9 mouse cellular contexts compared by ENCODE assay signal in genomic region chr12:33424329-33424728, GRCm38 (mm10). TPM values are rescaled to one million over a fixed set of nuclear protein-coding genes. Genes with fewer than 3 reads are reported as not detected.
DNase-seq lines count a peak whose midpoint lies in the region; ATAC-seq and TF ChIP-seq lines count a peak whose summit lies in the region.
"Had no signal": no experiment of that assay in that cellular context is flagged by ENCODE, and none has a peak within 500 bp of the region (broad histone marks: within the 10 kb centered on the region; RNA-seq: fewer than 3 reads in every experiment).

No protein-coding gene starts in this region.

- no peaks in the 10 kb centered on the region for H3K9me3 ChIP-seq in kidney, embryonic 16.5 days (ENCODE audit: low read length)
- no peaks in the 10 kb centered on the region for H3K9me3 ChIP-seq in forebrain, embryonic 14.5 days (replicated peaks; ENCODE audit: control insufficient read depth, low read length)
- H3K9me3 ChIP-seq: embryonic facial prominence, embryonic 13.5 days had no signal

- WGBS in kidney, adult 2 months = 28% methylated on average over 3 of the region's 3 CpGs
- WGBS in kidney, embryonic 16.5 days = 28% methylated on average over 3 of the region's 3 CpGs
- 27% methylated on average over 3 of the region's 3 CpGs for WGBS in forebrain, embryonic 14.5 days

- no peaks in the 10 kb centered on the region for H3K4me1 ChIP-seq in kidney, adult 2 months (ENCODE audit: control insufficient read depth, insufficient read depth, low read length)
- H3K4me1 ChIP-seq in kidney, embryonic 16.5 days (ENCODE audit: insufficient read depth, low read length) = no peaks in the 10 kb centered on the region
- H3K4me1 ChIP-seq in forebrain, embryonic 14.5 days (ENCODE audit: control insufficient read depth, insufficient read depth, low read length) = no peaks in the 10 kb centered on the region
- H3K4me1 ChIP-seq: embryonic facial prominence, embryonic 13.5 days had no signal

- peak; percentile 46 for DNase-seq in kidney, adult 2 months
- peak; percentile 80 for DNase-seq in ZHBTc4 (ENCODE audit: low read depth, low spot score)
- peak; percentile 72 for DNase-seq in forebrain, embryonic 14.5 days (ENCODE audit: low spot score)
- DNase-seq in layer of hippocampus, adult 11-12 months (ENCODE audit: low spot score) = peak; percentile 77
- DNase-seq in lung, postnatal 14 days = peak; percentile 56
- DNase-seq in right cerebral cortex, postnatal 14 days = peak; percentile 54
- DNase-seq in urinary bladder, postnatal 25 days (ENCODE audit: low spot score) = no peak

- no peak overlapping the region for H3K9ac ChIP-seq in kidney, embryonic 16.5 days (replicated peaks; ENCODE audit: low read length)
- no peak overlapping the region for H3K9ac ChIP-seq in forebrain, embryonic 14.5 days (ENCODE audit: low read length)
- H3K9ac ChIP-seq: embryonic facial prominence, embryonic 13.5 days had no signal

- no peak overlapping the region for H3K27ac ChIP-seq in kidney, adult 2 months (ENCODE audit: insufficient read depth, low read depth, low read length)
- H3K27ac ChIP-seq in kidney, embryonic 16.5 days (ENCODE audit: low read length) = no peak overlapping the region
- no peak overlapping the region for H3K27ac ChIP-seq in forebrain, embryonic 14.5 days (ENCODE audit: low read depth, low read length)
- H3K27ac ChIP-seq: embryonic facial prominence, embryonic 13.5 days had no signal

- peak; percentile 79 for TF ChIP-seq CTCF in kidney, adult 2 months (conservative IDR thresholded peaks at IDR 0.05; ENCODE audit: insufficient read depth, insufficient read length, low read depth, low read length)

- no peaks in the 10 kb centered on the region; the same call in 1 of the 2 replicates for H3K27me3 ChIP-seq in kidney, adult 2 months (replicated peaks; ENCODE audit: control insufficient read depth, insufficient read depth, low read length)
- 0 out of 2 replicates have a peak, but pooled peaks cover 4% of the 10 kb centered on the region for H3K27me3 ChIP-seq in kidney, embryonic 16.5 days (ENCODE audit: insufficient read depth, low read length)
- H3K27me3 ChIP-seq in forebrain, embryonic 14.5 days (replicated peaks; ENCODE audit: control insufficient read depth, insufficient read depth, low read length) = no peaks in the 10 kb centered on the region

- no peaks in the 10 kb centered on the region for H3K36me3 ChIP-seq in kidney, adult 2 months (ENCODE audit: control insufficient read depth, insufficient read depth, low read length)
- H3K36me3 ChIP-seq in kidney, embryonic 16.5 days (ENCODE audit: insufficient read depth, low read length) = no peaks in the 10 kb centered on the region
- H3K36me3 ChIP-seq in forebrain, embryonic 14.5 days (ENCODE audit: control insufficient read depth, insufficient read depth, low read length) = no peaks in the 10 kb centered on the region
- H3K36me3 ChIP-seq: embryonic facial prominence, embryonic 13.5 days had no signal

- H3K4me2 ChIP-seq in kidney, embryonic 16.5 days (replicated peaks; ENCODE audit: low read depth, low read length) = no peak overlapping the region
- no peak overlapping the region for H3K4me2 ChIP-seq in forebrain, embryonic 14.5 days (ENCODE audit: low read length)
- H3K4me2 ChIP-seq: embryonic facial prominence, embryonic 13.5 days had no signal

- no peak for TF ChIP-seq POLR2A in kidney, adult 2 months (IDR thresholded peaks at IDR 0.05; ENCODE audit: low read depth, low read length)

- no peak for ATAC-seq in kidney, embryonic 16.5 days (ENCODE audit: low FRiP score, low TSS enrichment)
- ATAC-seq in forebrain, embryonic 14.5 days = peak; percentile 33; the same call in 1 of the 2 replicates

- no peak overlapping the region for H3K4me3 ChIP-seq in kidney, adult 2 months (ENCODE audit: insufficient read depth, low read depth, low read length)
- no peak overlapping the region for H3K4me3 ChIP-seq in kidney, embryonic 16.5 days (ENCODE audit: low read length)
- no peak overlapping the region for H3K4me3 ChIP-seq in forebrain, embryonic 14.5 days (ENCODE audit: low read depth, low read length)
- H3K4me3 ChIP-seq: embryonic facial prominence, embryonic 13.5 days had no signal

RNA-seq across cellular contexts. Expression of gene Twistnb, which starts 5.1 kb away (rescaled TPM):
- 12.7 and 19.9 TPM in 2 replicates for polyA plus RNA-seq in kidney, adult 2 months (2012; rRNA removed)
- polyA plus RNA-seq in kidney, embryonic 16.5 days (2015; fragmentation: Nextera tagmentation; extraction: Ambion mirVana) = 57.6 and 59.5 TPM in 2 replicates
- polyA plus RNA-seq in forebrain, embryonic 14.5 days (2014; fragmentation: Nextera tagmentation; extraction: Ambion mirVana) = 48.2 and 50.1 TPM in 2 replicates

RNA-seq across cellular contexts. Expression of gene Efcab10, which starts 29.7 kb away (rescaled TPM):
- 0.17 TPM in 1 of 2 replicates, not detected in the other for polyA plus RNA-seq in kidney, adult 2 months (2012; rRNA removed)
- polyA plus RNA-seq in kidney, embryonic 16.5 days (2015; fragmentation: Nextera tagmentation; extraction: Ambion mirVana) = 0.46 and 1.00 TPM in 2 replicates
- 4.2 and 4.3 TPM in 2 replicates for polyA plus RNA-seq in forebrain, embryonic 14.5 days (2014; fragmentation: Nextera tagmentation; extraction: Ambion mirVana)
